Mouse (Mus musculus) spleen, postnatal 36 days (tissue): Measurements from ENCODE around the gene Gpm6a.

Source experiments
- DNase-seq, 2 experiments: peaks; one replicate each; pipeline ENCODE4 v3.0.0; 2022; ENCODE audit warnings: low spot score in 2 of 2, mixed read lengths in 1 of 2

Gene Gpm6a

DNA sequence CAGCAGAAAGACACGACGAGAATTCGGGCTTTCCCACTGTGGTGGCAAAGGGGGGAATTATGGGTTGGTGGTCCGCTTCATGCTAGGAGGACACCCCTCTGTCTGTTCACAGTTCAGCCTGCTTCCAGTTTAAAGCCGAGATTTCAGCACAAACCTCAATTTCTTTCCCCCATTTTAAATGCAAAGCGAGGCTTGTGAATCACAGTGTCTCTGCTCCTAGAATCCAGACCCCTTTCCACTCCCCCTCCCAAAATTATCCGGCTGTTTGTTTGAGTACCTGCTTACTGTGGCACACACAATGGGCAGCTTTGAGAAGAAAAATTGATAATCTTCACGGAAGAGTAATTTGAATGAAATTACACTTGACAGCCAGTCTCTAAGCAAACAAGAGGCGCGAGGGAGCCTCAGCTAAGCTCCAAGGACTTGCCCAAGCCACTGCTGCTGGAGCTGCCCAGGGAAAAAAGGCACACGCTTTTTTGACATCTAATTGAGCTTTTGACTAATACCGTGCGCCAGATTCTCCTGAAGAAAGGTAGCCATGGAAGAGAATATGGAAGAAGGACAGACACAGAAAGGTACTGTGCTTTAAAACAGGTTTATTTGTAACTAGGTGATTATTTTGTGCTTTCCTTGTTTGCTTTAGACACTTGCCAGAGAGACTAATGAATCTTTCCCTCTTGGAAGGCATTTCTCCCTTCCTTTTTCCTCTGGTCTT, at the start of gene Gpm6a:
Gpm6a (plus strand) TSS at position 103 of the 715 bp plus-strand sequence.
- DNase-seq: no peak

DNA sequence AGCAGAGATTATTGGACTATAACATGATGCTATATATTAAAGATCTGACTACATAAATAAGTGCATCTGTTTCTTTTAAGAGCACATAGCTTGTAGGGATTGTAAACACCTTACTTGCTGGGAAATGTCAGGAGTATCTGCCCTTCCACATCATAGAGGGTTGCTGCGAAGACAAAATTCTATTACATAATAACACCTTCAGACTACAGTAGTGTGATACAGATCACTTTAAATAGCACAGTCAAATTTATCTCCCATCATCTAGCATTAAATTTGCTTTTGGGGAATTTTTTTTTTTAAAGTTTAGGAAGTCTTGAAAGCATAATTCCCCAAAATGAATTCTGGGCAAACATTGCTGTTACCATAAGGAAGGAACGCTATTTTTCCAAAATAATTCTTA, 41.8 kb upstream of the Gpm6a start:
- no peak for DNase-seq

GRCm38 (mm10) chr8:54917710-54918109, 36.9 kb upstream of the Gpm6a start:
- DNase-seq: no peak

DNA sequence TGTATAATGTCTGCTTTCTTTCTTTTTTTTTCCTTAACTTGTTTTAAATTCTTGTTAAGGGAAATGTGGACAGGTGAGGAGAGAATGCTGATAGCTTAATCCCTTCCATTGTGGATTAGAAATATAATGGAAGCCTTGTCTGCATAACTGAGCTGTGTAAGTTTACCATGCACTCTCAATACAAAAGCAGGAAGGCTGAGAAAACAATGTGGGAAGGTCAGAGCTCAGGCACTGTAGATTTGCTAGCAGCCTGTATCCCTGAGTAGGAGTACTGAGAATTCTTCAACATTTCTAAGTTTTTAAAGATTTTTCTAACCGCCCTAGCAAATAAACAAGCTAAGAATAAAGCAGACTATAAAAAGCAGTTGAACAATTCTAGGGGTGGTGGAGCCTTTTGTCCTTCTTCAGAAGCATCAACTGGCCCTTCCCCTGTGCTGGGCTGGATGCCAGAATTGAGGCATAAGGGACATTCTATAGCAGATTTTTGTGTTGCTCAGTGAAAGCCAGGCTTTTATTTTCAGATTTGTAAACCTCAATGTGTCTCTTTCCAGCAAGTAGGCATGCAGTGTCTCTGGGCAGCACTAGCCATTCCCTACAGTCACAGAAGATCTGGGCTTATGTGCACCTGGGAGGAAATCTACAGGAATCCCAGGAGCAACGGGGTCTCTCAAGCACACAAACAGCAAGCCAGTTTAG, 32.3 kb upstream of the Gpm6a start:
- no peak for DNase-seq

DNA sequence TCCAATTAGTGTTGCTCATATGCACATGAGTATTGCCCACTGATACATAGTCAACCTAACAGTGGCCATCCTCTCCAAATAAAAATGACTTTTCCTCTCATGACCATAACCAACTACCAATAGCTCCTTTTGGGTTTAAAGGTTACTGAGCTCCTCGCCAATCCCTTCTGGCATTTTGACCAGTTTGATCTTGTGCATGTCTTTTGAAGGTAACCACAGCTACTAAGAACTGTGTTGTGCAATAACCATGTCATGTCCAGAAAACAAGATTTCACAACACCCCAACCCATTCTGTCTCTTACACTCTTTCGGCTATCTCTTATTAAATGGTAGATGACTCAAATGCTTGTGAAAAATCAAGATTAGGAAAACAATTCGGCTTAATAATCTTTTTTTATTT, 29.7 kb upstream of the Gpm6a start:
- DNase-seq: no peak

- no peak for DNase-seq
These were observed 22.3 kb upstream of the Gpm6a start for GRCm38 (mm10) chr8:54932306-54932705.

DNA sequence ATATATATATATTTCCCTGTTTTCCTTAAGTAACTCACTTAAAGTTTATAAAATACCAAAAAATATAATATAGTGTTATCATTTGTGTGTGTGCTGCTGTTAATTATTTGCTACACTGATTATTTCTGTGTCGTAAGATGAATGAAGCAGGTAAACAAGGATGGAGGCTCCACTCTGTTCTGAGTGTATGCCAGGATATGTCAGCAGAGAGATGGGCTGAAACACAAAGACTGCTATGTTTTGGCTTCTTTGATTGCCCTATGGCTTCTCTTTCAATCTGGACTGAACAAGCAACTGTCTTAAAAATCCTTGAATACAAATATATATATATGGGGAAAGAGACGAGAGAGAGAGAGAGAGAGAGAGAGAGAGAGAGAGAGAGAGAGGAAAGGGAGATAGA, 1.3 kb upstream of the Gpm6a start:
- DNase-seq: no peak

GRCm38 (mm10) chr8:54954030-54954429, 613 bp upstream of the Gpm6a start:
- DNase-seq: no peak

DNA sequence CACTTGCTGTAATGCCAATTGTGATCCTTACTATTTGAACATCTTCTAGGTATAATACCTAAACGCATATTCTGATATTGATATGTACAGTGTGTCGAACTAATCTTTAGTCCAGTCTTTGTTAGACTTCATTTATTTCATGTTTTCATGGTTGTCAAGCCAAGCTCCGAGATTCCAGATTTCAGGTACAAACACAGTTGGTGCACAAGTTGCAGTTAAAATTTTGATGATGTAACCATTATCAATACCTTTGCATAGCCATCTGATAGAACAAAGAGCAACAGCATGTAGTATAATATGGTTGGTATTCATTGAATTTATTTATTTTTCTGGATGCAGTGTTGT, 785 bp downstream of the Gpm6a start:
- no peak for DNase-seq

DNA sequence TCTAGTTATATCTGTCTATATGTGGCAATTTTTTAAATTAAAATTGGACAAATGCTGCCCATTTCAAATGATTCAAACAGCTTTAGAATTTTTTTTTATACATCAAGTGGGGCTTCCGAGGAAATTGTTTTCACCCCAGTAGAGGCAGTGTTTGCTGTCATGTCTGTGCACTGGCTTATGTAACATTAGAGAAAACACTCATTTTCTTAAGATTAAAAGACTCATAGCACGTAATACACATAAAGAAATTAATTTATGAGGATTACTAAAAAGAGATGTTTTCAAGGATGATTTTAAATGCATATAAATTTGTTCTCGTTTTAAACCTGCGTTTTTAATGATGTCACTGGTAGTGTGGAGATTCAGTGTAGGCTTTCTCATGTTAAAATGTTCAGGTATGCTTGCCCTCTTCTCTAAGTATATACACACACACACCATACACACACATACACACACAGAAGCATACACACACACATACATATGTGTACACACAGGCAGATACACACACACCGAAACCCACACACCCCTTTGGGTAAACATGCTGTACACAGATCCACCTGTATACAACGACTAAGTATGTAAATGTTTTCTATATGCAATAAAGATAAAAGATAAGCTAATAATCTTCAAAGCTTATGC, 1.4 kb downstream of the Gpm6a start:
- no peak for DNase-seq

- no peak for DNase-seq
These were observed 2.1 kb downstream of the Gpm6a start for GRCm38 (mm10) chr8:54956787-54957186.

GRCm38 (mm10) chr8:54957506-54957905, 2.9 kb downstream of the Gpm6a start:
- no peak for DNase-seq

DNA sequence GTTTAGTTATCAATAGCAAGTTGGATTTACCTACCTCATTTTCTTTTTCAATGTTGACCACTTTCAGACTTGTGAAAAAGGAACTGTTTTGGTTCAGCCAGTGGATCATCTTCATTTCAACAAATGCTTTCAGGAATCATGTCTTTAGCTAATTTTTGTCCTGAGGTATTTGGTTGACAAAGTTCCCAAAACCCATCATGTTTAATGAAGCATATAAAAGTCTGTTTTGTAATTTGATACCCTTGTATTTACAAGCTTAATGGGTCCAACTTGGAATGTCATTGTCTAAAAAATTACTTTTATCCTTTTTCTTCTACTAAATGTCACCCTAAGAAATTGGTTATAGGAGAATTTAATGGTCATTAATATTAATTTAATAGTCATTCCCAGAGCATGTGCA, 6.9 kb downstream of the Gpm6a start:
- no peak for DNase-seq

DNA sequence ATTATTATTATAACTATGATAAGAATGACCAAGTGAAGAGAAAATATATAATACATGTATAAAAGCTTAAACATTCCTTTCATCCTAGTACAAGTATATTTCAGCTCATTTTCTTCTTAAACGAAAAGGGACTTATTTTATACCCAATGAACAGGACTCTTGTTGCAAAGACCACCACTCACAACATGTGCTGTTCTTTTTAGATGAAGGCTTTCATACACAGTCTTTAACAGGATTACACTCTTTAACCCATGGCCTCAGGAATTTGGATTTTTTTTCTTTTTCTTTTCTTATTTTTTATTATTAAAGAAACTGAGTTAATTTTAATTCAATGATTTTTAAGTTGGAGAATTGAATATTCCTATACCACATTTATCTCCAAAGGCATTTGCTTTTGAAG, 20.4 kb downstream of the Gpm6a start:
- DNase-seq: no peak

DNA sequence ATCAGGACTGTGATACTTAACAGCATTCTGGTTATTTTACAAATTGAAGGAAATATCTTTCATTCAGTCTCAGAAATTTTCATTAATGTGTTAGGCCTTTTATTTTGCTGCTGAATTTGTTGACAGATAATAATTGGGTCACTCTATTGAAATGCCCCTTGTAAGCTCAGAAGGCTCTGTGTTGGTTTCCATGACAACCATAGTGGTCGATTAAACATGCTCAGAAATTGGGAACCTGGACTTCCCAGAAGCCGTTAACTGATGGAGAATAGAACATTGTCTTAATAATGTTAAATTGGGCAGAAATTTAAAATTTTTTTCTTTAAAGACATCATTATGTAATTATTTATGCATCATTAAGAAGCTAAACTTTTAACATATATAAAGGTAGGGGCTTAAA, 20.9 kb downstream of the Gpm6a start:
- DNase-seq: no peak

DNA sequence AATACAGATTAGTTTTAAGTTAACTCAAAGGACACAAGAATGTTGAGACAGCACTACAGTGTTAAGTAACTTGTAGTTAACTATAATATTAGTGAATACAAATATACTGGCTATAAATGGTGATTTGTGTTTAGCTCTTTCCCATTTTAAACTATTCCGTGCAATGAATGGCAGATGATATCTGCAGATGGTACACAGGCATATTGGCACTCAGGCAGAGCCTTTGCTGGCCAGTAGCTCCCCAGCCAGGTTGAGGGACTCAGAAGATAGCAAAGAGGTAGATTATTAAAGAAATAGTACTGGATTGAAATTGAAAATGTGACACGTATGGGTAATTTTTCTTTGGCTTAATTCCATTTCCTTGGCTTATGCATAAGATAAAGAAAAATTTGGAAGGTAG, 21.3 kb downstream of the Gpm6a start:
- no peak for DNase-seq

GRCm38 (mm10) chr8:54976663-54977062, 22.0 kb downstream of the Gpm6a start:
- no peak for DNase-seq

GRCm38 (mm10) chr8:54986791-54987190, 32.1 kb downstream of the Gpm6a start:
- DNase-seq: no peak

DNA sequence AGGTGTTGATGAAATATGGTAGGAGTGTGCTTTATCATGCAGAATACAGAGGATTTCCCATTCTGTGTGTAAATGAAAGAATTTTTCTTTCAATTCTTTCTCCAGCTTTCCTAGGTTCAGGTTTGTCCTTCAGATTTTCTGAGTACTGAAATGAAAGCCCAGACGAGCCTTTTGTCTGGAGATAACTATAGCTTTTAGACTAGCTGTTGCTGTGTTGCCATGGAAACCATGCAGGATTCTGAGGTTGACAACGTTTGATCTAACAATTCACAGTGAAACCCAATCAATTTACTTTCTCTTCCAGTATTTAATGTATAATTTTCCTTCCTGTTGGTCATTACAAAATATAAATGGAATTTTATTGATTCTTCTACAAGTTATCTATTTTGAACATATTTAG, 34.5 kb downstream of the Gpm6a start:
- no peak for DNase-seq

- no peak for DNase-seq
These were observed 37.4 kb downstream of the Gpm6a start for GRCm38 (mm10) chr8:54991840-54992609.

GRCm38 (mm10) chr8:54995662-54996061, 41.0 kb downstream of the Gpm6a start:
- DNase-seq: no peak

DNA sequence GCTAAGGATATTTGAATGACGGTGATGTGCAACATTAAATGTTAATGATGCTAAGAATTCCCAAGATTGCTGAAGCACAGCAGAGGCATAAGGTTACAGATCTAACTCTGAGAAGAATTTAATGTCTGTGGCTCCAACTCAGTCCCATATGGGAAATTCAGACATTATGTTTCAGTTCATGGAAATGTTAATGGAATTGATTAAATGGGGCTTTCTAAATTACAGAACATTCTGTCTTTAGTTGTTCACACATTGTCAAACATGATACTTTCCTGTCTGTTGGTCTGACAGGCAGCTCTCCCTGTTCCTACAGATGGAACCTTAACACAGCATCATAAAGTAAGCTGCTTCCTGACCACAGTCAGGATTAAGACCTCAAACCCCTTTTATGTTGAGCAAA, 47.8 kb downstream of the Gpm6a start:
- no peak for DNase-seq
